Mouse (Mus musculus): ENCODE data around the gene Paox. TPM values are rescaled to one million over a fixed set of nuclear protein-coding genes. Genes with fewer than 3 reads are reported as not detected.
A peak's percentile ranks its signal among the peaks of the same experiment; 100 is the strongest.
"Not testable (repeated sequence)": the region's sequence is repeated elsewhere in the genome, so short reads cannot be mapped to it uniquely, and the experiment has no call there.

Gene Paox
- total RNA-seq, 2 experiments from 2014 or later = 4.5 TPM

- no peak for DNase-seq
Measured at GRCm38 (mm10) chr7:140121338-140121910, 5.8 kb downstream of the Paox start.

GRCm38 (mm10) chr7:140122765-140123164, 7.2 kb downstream of the Paox start:
- DNase-seq = no peak

- DNase-seq = no peak
Measured at GRCm38 (mm10) chr7:140124382-140124781, 8.8 kb downstream of the Paox start.

- peak; percentile 94 for DNase-seq
Measured at GRCm38 (mm10) chr7:140125278-140126021, 9.9 kb downstream of the Paox start.

GRCm38 (mm10) chr7:140126022-140126350, 10.4 kb downstream of the Paox start:
- DNase-seq = no peak

- DNase-seq = no peak
Measured at GRCm38 (mm10) chr7:140126934-140127333, 11.3 kb downstream of the Paox start.

- no peak for DNase-seq
Measured at GRCm38 (mm10) chr7:140127911-140128310, 12.3 kb downstream of the Paox start.

GRCm38 (mm10) chr7:140132184-140132583, 16.6 kb downstream of the Paox start:
- not testable (repeated sequence) for DNase-seq

GRCm38 (mm10) chr7:140134033-140134432, 18.4 kb downstream of the Paox start:
- DNase-seq = not testable (repeated sequence)

- DNase-seq = no peak
Measured at GRCm38 (mm10) chr7:140135106-140135770, 19.6 kb downstream of the Paox start.

- peak; percentile 98 for DNase-seq
Measured at GRCm38 (mm10) chr7:140137135-140138020, 21.8 kb downstream of the Paox start, which contains the start of gene Mtg1. Mtg1 (plus strand) TSS chr7:140137564.

- DNase-seq = no peak
Measured at GRCm38 (mm10) chr7:140138021-140138310, 22.4 kb downstream of the Paox start.

GRCm38 (mm10) chr7:140141350-140141749, 25.8 kb downstream of the Paox start:
- peak; percentile 76 for DNase-seq

GRCm38 (mm10) chr7:140144550-140144949, 29.0 kb downstream of the Paox start:
- no peak for DNase-seq

- DNase-seq = peak; percentile 25
Measured at GRCm38 (mm10) chr7:140153383-140153782, 37.8 kb downstream of the Paox start.

- no peak for DNase-seq
Measured at GRCm38 (mm10) chr7:140153829-140154217, 38.2 kb downstream of the Paox start.

- no peak for DNase-seq
Measured at GRCm38 (mm10) chr7:140154218-140154927, 38.8 kb downstream of the Paox start, which contains the start of gene Sprn. Sprn (minus strand) TSS chr7:140154877.

GRCm38 (mm10) chr7:140160363-140160762, 44.8 kb downstream of the Paox start:
- DNase-seq = no peak

GRCm38 (mm10) chr7:140164664-140165063, 49.1 kb downstream of the Paox start, which contains the start of gene Olfr522:
Olfr522 (minus strand) TSS chr7:140164764.
- DNase-seq = no peak

- no peak for DNase-seq
Measured at GRCm38 (mm10) chr7:140167950-140168349, 52.4 kb downstream of the Paox start.

GRCm38 (mm10) chr7:140169386-140169785, 53.8 kb downstream of the Paox start:
- DNase-seq = no peak

GRCm38 (mm10) chr7:140170863-140171262, 55.3 kb downstream of the Paox start:
- no peak for DNase-seq

All from heart, postnatal 4 days (tissue).